Comparison of ENCODE assay signal across 8 mouse cellular contexts in genomic region chr1:185363526-185364182, GRCm38 (mm10). TPM values are rescaled to one million over a fixed set of nuclear protein-coding genes. Genes with fewer than 3 reads are reported as not detected.
DNase-seq lines count a peak whose midpoint lies in the region; ATAC-seq lines count a peak whose summit lies in the region.

No protein-coding gene starts in this region.

- DNase-seq in A20 (ENCODE audit: low read depth, low spot score): peak; percentile 77
- DNase-seq in embryo, embryonic 10.5 days (ENCODE audit: low spot score): peak; percentile 77
- DNase-seq in gastrocnemius, postnatal 14 days: peak; percentile 58
- peak; percentile 46 for DNase-seq in hindlimb bud, embryonic 11.5 days (ENCODE audit: extremely low spot score, low read depth, low spot score)
- DNase-seq in left cerebral cortex, postnatal 10 days (ENCODE audit: extremely low spot score in 1 of 2, low spot score in 2 of 2): peak; percentile 35 to 60
- peak; percentile 26 to 34 for DNase-seq in right cerebral cortex, postnatal 36 days (ENCODE audit: low spot score in 2 of 2)

- ATAC-seq in activated CD4-positive, CD25-positive, alpha-beta regulatory T cell, adult 4 months: peak; percentile 15
- ATAC-seq in megakaryocyte, adult 5-6 weeks (ENCODE audit: poor library complexity, severe bottlenecking): peak; percentile 47

- intact Hi-C loops in gastrocnemius, postnatal 14 days (cut with DNase I; ENCODE audit: low total_unique reads): no loop called here
- intact Hi-C loops in left cerebral cortex, postnatal 10 days (cut with DNase I): no loop called here

RNA-seq across cellular contexts. Expression of gene Eprs, which starts 0.8 kb away (rescaled TPM):
- 10 to 100 TPM; 86.2 to 95.6 TPM for polyA plus RNA-seq in activated CD4-positive, CD25-positive, alpha-beta regulatory T cell, adult 4 months (2017; shearing (Covaris generic))
- total RNA-seq in gastrocnemius, postnatal 14 days (2021): 100 to 1,000 TPM; 111 to 118 TPM
- 10 to 100 TPM; 92.5 to 98.2 TPM for total RNA-seq in left cerebral cortex, postnatal 10 days (2021)
- 31.7 and 33.6 TPM in 2 replicates for total RNA-seq in megakaryocyte, adult 5-6 weeks (2015)
- 68.0 and 69.3 TPM in 2 replicates for total RNA-seq in megakaryocyte, adult 5-6 weeks (2017)

RNA-seq across cellular contexts. Expression of gene Bpnt1, which starts 31.7 kb away (rescaled TPM):
- polyA plus RNA-seq in activated CD4-positive, CD25-positive, alpha-beta regulatory T cell, adult 4 months (2017; shearing (Covaris generic)): 10 to 100 TPM; 15.7 to 16.7 TPM
- total RNA-seq in gastrocnemius, postnatal 14 days (2021): 10 to 100 TPM; 12.1 to 16.8 TPM
- 10 to 100 TPM; 69.4 to 73.7 TPM for total RNA-seq in left cerebral cortex, postnatal 10 days (2021)
- 8.4 and 9.8 TPM in 2 replicates for total RNA-seq in megakaryocyte, adult 5-6 weeks (2015)
- total RNA-seq in megakaryocyte, adult 5-6 weeks (2017): 19.4 and 29.0 TPM in 2 replicates

RNA-seq across cellular contexts. Expression of gene Iars2, which starts 34.5 kb away (rescaled TPM):
- 10 to 100 TPM in 1 of 2 experiments, 1 to 10 TPM in 1; 8.7 to 12.1 TPM for polyA plus RNA-seq in activated CD4-positive, CD25-positive, alpha-beta regulatory T cell, adult 4 months (2017; shearing (Covaris generic))
- total RNA-seq in gastrocnemius, postnatal 14 days (2021): 10 to 100 TPM; 53.2 to 56.7 TPM
- total RNA-seq in left cerebral cortex, postnatal 10 days (2021): 10 to 100 TPM; 29.6 to 30.2 TPM
- total RNA-seq in megakaryocyte, adult 5-6 weeks (2015): 20.7 and 23.0 TPM in 2 replicates
- 26.4 and 27.6 TPM in 2 replicates for total RNA-seq in megakaryocyte, adult 5-6 weeks (2017)

Comparison
In these comparisons a context has a peak if more than half of its experiments do, and no peak if none do; other contexts are left out.
1. Peak in every context shown above with its lines: DNase-seq and ATAC-seq.